Mouse (Mus musculus) left cerebral cortex, adult 18-20 months (tissue): ENCODE results near the gene Cxcr4. TPM values are rescaled to one million over a fixed set of nuclear protein-coding genes. Genes with fewer than 3 reads are reported as not detected.

ENCODE experiments used
- total RNA-seq, 2 experiments: library from RNA; stranded (reverse); gene quantifications; 2 replicates each; pipeline ENCODE4 v1.2.3; 2021

The Cxcr4 gene
- total RNA-seq, 2 experiments from 2014 or later = 1.5 to 1.7 TPM

Other genes starting within 250 kb of the Cxcr4 start
- gene Mcm6, start 232.6 kb downstream of the Cxcr4 start, total RNA-seq = 1 to 10 TPM; 5.4 to 6.7 TPM
- 10 to 100 TPM; 52.3 to 56.0 TPM for gene Dars, start 174.9 kb downstream of the Cxcr4 start, total RNA-seq